8 mouse cellular contexts compared by ENCODE assay signal in genomic region chr13:45964853-45965593, GRCm38 (mm10). TPM values are rescaled to one million over a fixed set of nuclear protein-coding genes. Genes with fewer than 3 reads are reported as not detected.
A peak's percentile ranks its signal among the peaks of the same experiment; 100 is the strongest.
DNase-seq lines count a peak whose midpoint lies in the region; ATAC-seq and TF ChIP-seq lines count a peak whose summit lies in the region.

Gene Atxn1 (minus strand): TSS chr13:45965008.

- H3K4me3 ChIP-seq in heart, embryonic 13.5 days = peak within 1 kb of the TSS; percentile 97
- H3K4me3 ChIP-seq in liver, postnatal 0 days (ENCODE audit: low read depth, low read length) = peak within 1 kb of the TSS; percentile 92
- peak within 1 kb of the TSS; percentile 77 for H3K4me3 ChIP-seq in neural tube, embryonic 14.5 days (ENCODE audit: low read depth, low read length)
- H3K4me3 ChIP-seq in testis, adult 2 months (ENCODE audit: control insufficient read depth, low read depth, low read length) = peak within 1 kb of the TSS; percentile 84

- peak within 1 kb of the TSS; percentile 98 for H3K4me2 ChIP-seq in heart, embryonic 13.5 days
- H3K4me2 ChIP-seq in liver, postnatal 0 days (ENCODE audit: low read depth, low read length) = peak within 1 kb of the TSS; percentile 94
- H3K4me2 ChIP-seq in neural tube, embryonic 14.5 days (ENCODE audit: low read depth, low read length) = peak within 1 kb of the TSS; percentile 69

- peak within 1 kb of the TSS; percentile 97 for H3K27ac ChIP-seq in heart, embryonic 13.5 days (replicated peaks)
- peak within 1 kb of the TSS; percentile 98 for H3K27ac ChIP-seq in liver, postnatal 0 days (ENCODE audit: low read depth)
- peak within 1 kb of the TSS; percentile 96 for H3K27ac ChIP-seq in neural tube, embryonic 14.5 days (ENCODE audit: low read depth, low read length)
- H3K27ac ChIP-seq in testis, adult 2 months (ENCODE audit: control insufficient read depth, insufficient read depth, low read depth, low read length) = peak within 1 kb of the TSS; percentile 85

- ATAC-seq in CD4-positive, CD25-positive, alpha-beta regulatory T cell, adult 4 months = peak; percentile 40
- peak; percentile 52 for ATAC-seq in erythroid progenitor cell, adult 5-6 weeks (replicated peaks; ENCODE audit: low FRiP score, poor library complexity, severe bottlenecking)
- peak; percentile 71 for ATAC-seq in heart, embryonic 13.5 days (ENCODE audit: extremely low read depth, insufficient number of reproducible peaks, low FRiP score, low TSS enrichment)
- ATAC-seq in liver, postnatal 0 days = peak; percentile 76
- peak; percentile 77 for ATAC-seq in neural tube, embryonic 14.5 days (ENCODE audit: low read depth)

- no peak for TF ChIP-seq CTCF in liver, postnatal 0 days (IDR thresholded peaks at IDR 0.05; ENCODE audit: low read depth)
- TF ChIP-seq CTCF in testis, adult 2 months (IDR thresholded peaks at IDR 0.05; ENCODE audit: control insufficient read depth, insufficient read depth, insufficient replicate concordance, low read depth, low read length) = no peak

- TF ChIP-seq POLR2A in testis, adult 2 months (IDR thresholded peaks at IDR 0.05; ENCODE audit: control insufficient read depth, low read depth, low read length) = peak; percentile 5; the same call in 1 of the 2 replicates

- WGBS in heart, embryonic 13.5 days = under 1% methylated on average over 44 of the region's 53 CpGs
- WGBS in liver, postnatal 0 days (ENCODE audit: insufficient replicate concordance) = 1% methylated on average over 42 of the region's 53 CpGs
- under 1% methylated on average over 39 of the region's 53 CpGs for WGBS in neural tube, embryonic 14.5 days

- TF ChIP-seq EP300 in liver, postnatal 0 days (IDR thresholded peaks at IDR 0.05; ENCODE audit: low read depth) = no peak

- no peaks in the 10 kb centered on the region for H3K36me3 ChIP-seq in heart, embryonic 13.5 days
- H3K36me3 ChIP-seq in liver, postnatal 0 days (replicated peaks; ENCODE audit: insufficient read depth, low read length) = no peaks in the 10 kb centered on the region
- no peaks in the 10 kb centered on the region for H3K36me3 ChIP-seq in neural tube, embryonic 14.5 days (ENCODE audit: control insufficient read depth, insufficient read depth, low read length)
- H3K36me3 ChIP-seq in testis, adult 2 months (ENCODE audit: control insufficient read depth, insufficient read depth, low read length) = no peaks in the 10 kb centered on the region

- peak within 1 kb of the TSS; percentile 98 for H3K9ac ChIP-seq in heart, embryonic 13.5 days
- H3K9ac ChIP-seq in liver, postnatal 0 days (replicated peaks) = peak within 1 kb of the TSS; percentile 94
- H3K9ac ChIP-seq in neural tube, embryonic 14.5 days (replicated peaks; ENCODE audit: low read depth, low read length) = peak within 1 kb of the TSS; percentile 94

- peak; percentile 76 for DNase-seq in brain, embryonic 18.5 days (ENCODE audit: low read depth, low spot score)
- DNase-seq in kidney, postnatal 10 days = peak; percentile 86
- DNase-seq in liver, postnatal 0 days = peak; percentile 83

- H3K9me3 ChIP-seq in heart, embryonic 13.5 days = no peaks in the 10 kb centered on the region
- H3K9me3 ChIP-seq in liver, postnatal 0 days (ENCODE audit: low read length) = no peaks in the 10 kb centered on the region
- H3K9me3 ChIP-seq in neural tube, embryonic 14.5 days (ENCODE audit: control insufficient read depth, low read length) = no peaks in the 10 kb centered on the region

- peaks cover 43% of the 10 kb centered on the region for H3K4me1 ChIP-seq in heart, embryonic 13.5 days
- peaks cover 12% of the 10 kb centered on the region; the same call in 1 of the 2 replicates for H3K4me1 ChIP-seq in liver, postnatal 0 days (ENCODE audit: insufficient read depth)
- H3K4me1 ChIP-seq in neural tube, embryonic 14.5 days (ENCODE audit: control insufficient read depth, insufficient read depth, low read length) = peaks cover 16% of the 10 kb centered on the region
- peaks cover 10% of the 10 kb centered on the region for H3K4me1 ChIP-seq in testis, adult 2 months (ENCODE audit: control insufficient read depth, insufficient read depth, low read length)

- no peaks in the 10 kb centered on the region for H3K27me3 ChIP-seq in heart, embryonic 13.5 days (replicated peaks)
- no peaks in the 10 kb centered on the region for H3K27me3 ChIP-seq in liver, postnatal 0 days (ENCODE audit: insufficient read depth, low read length)
- H3K27me3 ChIP-seq in neural tube, embryonic 14.5 days (ENCODE audit: control insufficient read depth, insufficient read depth, low read length) = 0 out of 2 replicates have a peak, but pooled peaks cover 3% of the 10 kb centered on the region
- no peaks in the 10 kb centered on the region; the same call in 1 of the 2 replicates for H3K27me3 ChIP-seq in testis, adult 2 months (ENCODE audit: control insufficient read depth, insufficient read depth, low read length)

RNA-seq across cellular contexts. Expression of gene Atxn1, which starts in this region (rescaled TPM):
- polyA plus RNA-seq in CD4-positive, CD25-positive, alpha-beta regulatory T cell, adult 4 months (2017; shearing (Covaris generic)) = 10 to 100 TPM; 26.0 to 31.6 TPM
- total RNA-seq in erythroid progenitor cell, adult 5-6 weeks (2015; ENCODE audit: low replicate concordance) = 4.3 and 30.2 TPM in 2 replicates
- total RNA-seq in erythroid progenitor cell, adult 5-6 weeks (2017; ENCODE audit: low replicate concordance) = 3.6 and 7.2 TPM in 2 replicates
- 5.8 and 7.2 TPM in 2 replicates for polyA plus RNA-seq in heart, embryonic 13.5 days (2015; fragmentation: Nextera tagmentation; extraction: Ambion mirVana)
- 3.9 and 4.4 TPM in 2 replicates for polyA plus RNA-seq in liver, postnatal 0 days (2015; fragmentation: Nextera tagmentation; extraction: Ambion mirVana)
- polyA plus RNA-seq in neural tube, embryonic 14.5 days (2014; fragmentation: Nextera tagmentation; extraction: Ambion mirVana) = 7.5 and 9.4 TPM in 2 replicates
- 3.2 and 3.9 TPM in 2 replicates for polyA plus RNA-seq in testis, adult 2 months (2012; rRNA removed)

Comparison
In these comparisons a context has a peak if more than half of its experiments do, and no peak if none do; other contexts are left out.
1. Peak in every context shown above with its lines: DNase-seq, ATAC-seq, H3K4me3 ChIP-seq and H3K27ac ChIP-seq.